Mouse (Mus musculus) heart, embryonic 15.5 days (tissue): ENCODE results near the gene Ddit4. TPM values are rescaled to one million over a fixed set of nuclear protein-coding genes. Genes with fewer than 3 reads are reported as not detected.
A peak's percentile ranks its signal among the peaks of the same experiment; 100 is the strongest.
"Not testable (repeated sequence)": the region's sequence is repeated elsewhere in the genome, so short reads cannot be mapped to it uniquely, and the experiment has no call there.

Source experiments
- ATAC-seq: fragments of 200-750 bp; cut with Nextera tagmentation; replicated peaks from 2 replicates; pipeline ENCODE4 v1.8.0; 2017; ENCODE audit warnings: low read depth, moderate TSS enrichment; ENCODE audit not compliant: insufficient number of reproducible peaks, insufficient read depth, low FRiP score
- H3K27ac ChIP-seq: fragments of 300-500 bp; sonication (generic); 2 replicates; pipeline ENCODE4 v1.5.1; 2015; ENCODE audit warnings: mild to moderate bottlenecking, inconsistent platforms
- H3K27me3 ChIP-seq: fragments of 300-500 bp; sonication (generic); 2 replicates; pipeline ENCODE4 v1.6.1; 2015; ENCODE audit warnings: inconsistent platforms
- H3K36me3 ChIP-seq: fragments of 300-500 bp; sonication (generic); 2 replicates; pipeline ENCODE4 v1.6.1; 2015; ENCODE audit warnings: mild to moderate bottlenecking, inconsistent platforms
- H3K4me1 ChIP-seq: fragments of 300-500 bp; sonication (generic); replicated peaks from 2 replicates; pipeline ENCODE4 v1.6.1; 2015; ENCODE audit warnings: inconsistent platforms
- H3K4me2 ChIP-seq: fragments of 300-500 bp; sonication (generic); 2 replicates; pipeline ENCODE4 v1.6.1; 2015; ENCODE audit warnings: inconsistent platforms, mild to moderate bottlenecking, moderate library complexity
- H3K4me3 ChIP-seq: fragments of 300-500 bp; sonication (generic); 2 replicates; pipeline ENCODE4 v1.5.1; 2015; ENCODE audit warnings: mild to moderate bottlenecking, inconsistent platforms
- H3K9ac ChIP-seq: fragments of 300-500 bp; sonication (generic); 2 replicates; pipeline ENCODE4 v1.6.1; 2015; ENCODE audit warnings: mild to moderate bottlenecking, inconsistent platforms
- H3K9me3 ChIP-seq: fragments of 300-500 bp; sonication (generic); replicated peaks from 2 replicates; pipeline ENCODE4 v1.6.1; 2016; ENCODE audit warnings: inconsistent platforms
- WGBS: fragments of 180-500 bp; shearing (Covaris S2); methylation state at CpG from one replicate; pipeline ENCODE4 v1.1.7; 2015; ENCODE audit warnings: mixed read lengths; 5-methylcytosine and 5-hydroxymethylcytosine counted together
- polyA plus RNA-seq: library from polyadenylated mRNA; unstranded; fragments of >200 nt; fragmentation: Nextera tagmentation; extraction: Ambion mirVana; gene quantifications from 2 replicates; pipeline ENCODE4 v1.2.1, GENCODE M21; 2015

The Ddit4 gene
- 22.7 and 33.4 TPM in 2 replicates for polyA plus RNA-seq

DNA sequence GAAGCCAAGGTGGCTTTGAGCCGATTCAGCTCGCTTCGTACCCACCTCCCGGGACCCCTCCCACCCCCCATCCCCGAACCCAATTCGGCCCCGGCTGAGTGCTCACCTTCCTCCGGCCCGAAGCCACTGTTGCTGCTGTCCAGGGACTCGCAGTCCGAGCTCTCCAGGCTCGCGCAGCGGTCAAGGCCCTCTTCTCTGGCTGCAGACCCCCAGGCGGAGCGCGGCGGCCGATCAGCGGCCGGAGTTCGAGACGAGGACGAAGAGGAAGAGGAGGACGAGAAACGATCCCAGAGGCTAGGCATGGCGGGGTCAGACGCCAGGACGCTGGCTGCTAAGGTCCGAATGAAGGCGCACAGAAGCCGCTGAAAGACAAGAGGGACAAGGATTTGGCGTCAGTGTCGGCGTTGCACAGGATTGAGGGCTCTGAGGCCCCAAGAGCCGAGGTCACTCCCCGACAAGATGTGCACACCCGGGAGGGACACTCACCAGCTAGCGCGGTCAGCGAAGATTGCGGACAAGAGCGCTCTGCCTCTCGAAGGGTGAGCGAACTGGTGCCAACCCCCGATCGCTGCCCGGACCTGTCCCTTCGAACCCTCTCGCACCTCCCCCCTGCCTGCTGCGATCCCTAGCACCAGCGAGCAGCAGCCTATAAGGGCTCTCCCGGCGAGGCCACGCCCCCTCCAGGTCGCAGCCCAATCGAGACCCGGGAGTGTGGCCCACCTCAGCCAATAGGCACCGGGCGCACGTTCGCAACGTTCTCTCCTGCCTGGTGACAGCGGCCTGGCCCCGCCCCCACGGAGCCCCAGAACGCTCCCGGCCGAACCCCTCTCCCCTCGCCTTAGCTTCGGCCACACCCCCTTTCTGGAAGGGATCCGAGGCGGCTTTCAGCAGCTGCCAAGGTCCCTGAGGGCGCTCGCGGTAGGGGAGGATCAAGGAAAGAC, at the start of gene Ddit4:
Gene Ddit4, minus strand, starts transcription at position 624 of the 941 bp plus-strand sequence.
- under 1% methylated on average over 76 of the region's 76 CpGs for WGBS
- H3K9ac ChIP-seq: peak within 1 kb of the TSS; percentile 84
- ATAC-seq: peak; percentile 98
- peak within 1 kb of the TSS; percentile 88 for H3K27ac ChIP-seq
- H3K4me2 ChIP-seq: peak within 1 kb of the TSS; percentile 82
- no peaks in the 10 kb centered on the region for H3K9me3 ChIP-seq
- no peaks in the 10 kb centered on the region for H3K36me3 ChIP-seq
- H3K27me3 ChIP-seq: no peaks in the 10 kb centered on the region
- peaks cover 52% of the 10 kb centered on the region for H3K4me1 ChIP-seq
- peak within 1 kb of the TSS; percentile 80 for H3K4me3 ChIP-seq

DNA sequence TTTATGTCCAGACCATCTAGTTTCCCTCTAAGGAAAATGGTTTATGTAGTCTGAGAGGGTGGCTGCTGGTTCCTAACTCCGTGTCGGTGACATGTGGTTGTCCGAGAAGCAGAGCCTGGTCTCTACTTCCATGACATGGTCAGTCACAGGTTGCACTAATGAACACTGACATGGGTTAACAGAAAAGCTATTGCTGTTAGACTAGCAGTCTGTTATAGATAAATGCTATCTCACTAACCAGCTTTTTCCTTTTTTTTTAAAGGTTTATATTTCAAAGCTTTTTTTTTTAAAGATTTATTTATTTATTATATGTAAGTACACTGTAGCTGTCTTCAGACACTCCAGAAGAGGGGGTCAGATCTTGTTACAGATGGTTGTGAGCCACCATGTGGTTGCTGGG, 47.4 kb upstream of the Ddit4 start:
- WGBS: 84% methylated on average over 3 of the region's 3 CpGs
- H3K27ac ChIP-seq: no peak overlapping the region
- no peak overlapping the region for H3K4me2 ChIP-seq
- H3K9me3 ChIP-seq: no peaks in the 10 kb centered on the region
- H3K9ac ChIP-seq: no peak overlapping the region
- no peak overlapping the region for H3K4me3 ChIP-seq
- peaks cover 27% of the 10 kb centered on the region for H3K4me1 ChIP-seq
- H3K27me3 ChIP-seq: no peaks in the 10 kb centered on the region
- no peak for ATAC-seq
- H3K36me3 ChIP-seq: peaks cover 15% of the 10 kb centered on the region

DNA sequence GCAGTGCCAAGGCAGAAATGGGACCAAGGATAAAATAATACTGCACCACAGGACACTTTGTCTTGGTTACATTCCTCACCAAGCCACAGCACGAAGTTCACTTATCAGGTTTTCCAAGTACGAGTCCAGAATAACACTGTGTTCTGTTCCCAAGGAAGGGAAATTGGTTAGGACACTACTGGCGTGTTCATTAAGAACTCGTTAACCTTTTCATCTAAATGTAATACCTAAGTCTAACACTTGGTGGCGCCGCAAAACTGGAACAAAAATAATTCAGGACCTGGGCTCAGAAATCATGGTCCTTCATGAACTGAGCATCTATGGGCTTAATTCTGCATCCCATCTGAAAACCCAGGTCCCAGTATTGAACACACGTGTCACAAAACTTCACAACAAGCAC, 46.0 kb upstream of the Ddit4 start:
- no peak overlapping the region for H3K27ac ChIP-seq
- peaks cover 23% of the 10 kb centered on the region for H3K4me1 ChIP-seq
- H3K4me3 ChIP-seq: no peak overlapping the region
- H3K36me3 ChIP-seq: peaks cover 15% of the 10 kb centered on the region
- no peak overlapping the region for H3K4me2 ChIP-seq
- no peaks in the 10 kb centered on the region for H3K27me3 ChIP-seq
- no peak for ATAC-seq
- H3K9me3 ChIP-seq: no peaks in the 10 kb centered on the region
- WGBS: 12% methylated on average over 7 of the region's 7 CpGs
- no peak overlapping the region for H3K9ac ChIP-seq

DNA sequence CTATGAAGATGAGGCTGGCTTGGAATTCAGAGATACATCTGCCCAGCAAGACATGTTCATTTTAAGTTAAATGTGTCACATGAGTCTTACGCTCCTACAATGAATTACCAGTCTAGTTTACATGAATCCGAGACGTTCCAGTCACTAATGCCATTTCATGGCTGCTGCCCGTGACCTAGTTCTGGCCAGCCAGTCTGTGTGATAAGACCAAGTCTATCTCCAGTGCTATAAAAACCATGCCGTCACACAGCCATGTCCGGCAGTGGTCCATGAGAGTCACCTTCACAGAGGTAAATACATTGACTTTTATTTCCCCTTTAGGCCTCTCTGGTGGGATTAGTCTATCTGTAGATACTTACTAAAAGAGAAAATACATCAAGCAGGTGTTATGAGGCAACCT, 44.3 kb upstream of the Ddit4 start:
- H3K27me3 ChIP-seq: no peaks in the 10 kb centered on the region
- H3K4me3 ChIP-seq: no peak overlapping the region
- peak overlapping the region; percentile 39; the same call in 1 of the 2 replicates for H3K27ac ChIP-seq
- WGBS: 55% methylated on average over 6 of the region's 6 CpGs
- peaks cover 28% of the 10 kb centered on the region for H3K4me1 ChIP-seq
- ATAC-seq: no peak
- H3K4me2 ChIP-seq: no peak overlapping the region
- H3K36me3 ChIP-seq: peaks cover 15% of the 10 kb centered on the region
- no peak overlapping the region for H3K9ac ChIP-seq
- H3K9me3 ChIP-seq: no peaks in the 10 kb centered on the region

DNA sequence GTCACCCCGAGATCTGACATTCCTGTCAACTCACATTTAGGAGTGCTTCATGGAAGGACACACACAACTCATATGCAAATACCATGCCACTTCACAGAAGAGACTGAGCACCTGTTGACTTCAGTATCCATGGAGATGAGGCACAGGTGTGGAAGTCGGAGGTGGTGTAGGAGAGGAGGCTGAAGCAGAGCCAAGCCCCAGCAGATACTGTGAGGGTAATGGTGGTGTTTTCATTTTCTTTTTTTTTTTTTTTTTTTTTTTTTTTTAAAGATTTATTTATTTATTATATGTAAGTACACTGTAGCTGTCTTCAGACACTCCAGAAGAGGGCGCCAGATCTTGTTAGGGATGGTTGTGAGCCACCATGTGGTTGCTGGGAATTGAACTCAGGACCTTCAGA, 42.2 kb upstream of the Ddit4 start:
- H3K9me3 ChIP-seq, H3K4me3 ChIP-seq, ATAC-seq, H3K27me3 ChIP-seq, H3K9ac ChIP-seq, H3K27ac ChIP-seq, H3K4me2 ChIP-seq: not testable (repeated sequence)
- peaks cover 31% of the 10 kb centered on the region for H3K36me3 ChIP-seq
- 92% methylated on average over 2 of the region's 3 CpGs for WGBS
- peaks cover 27% of the 10 kb centered on the region for H3K4me1 ChIP-seq

DNA sequence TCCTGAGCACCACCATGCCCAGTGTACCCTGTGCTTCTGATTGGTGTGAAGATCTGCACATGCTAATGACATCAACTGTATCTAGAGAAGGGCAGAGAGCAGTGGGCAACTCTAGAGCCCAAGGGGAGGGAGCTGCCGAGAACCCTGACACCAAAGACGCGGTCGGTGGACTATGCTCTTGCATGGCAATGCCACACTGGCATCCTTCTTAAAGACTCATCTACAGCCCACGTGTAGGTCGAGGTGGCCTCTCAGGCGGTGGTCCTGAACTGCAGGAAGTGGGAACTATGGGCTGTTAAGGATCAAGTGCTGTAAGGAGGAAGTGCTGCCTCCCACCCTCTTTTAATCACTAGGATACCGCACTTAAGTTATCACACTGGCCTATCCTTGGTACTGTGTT, 40.4 kb upstream of the Ddit4 start:
- peaks cover 28% of the 10 kb centered on the region for H3K4me1 ChIP-seq
- H3K4me2 ChIP-seq: no peak overlapping the region
- peaks cover 43% of the 10 kb centered on the region for H3K36me3 ChIP-seq
- no peaks in the 10 kb centered on the region for H3K9me3 ChIP-seq
- peak overlapping the region; percentile 9; the same call in 1 of the 2 replicates for H3K27ac ChIP-seq
- 61% methylated on average over 8 of the region's 8 CpGs for WGBS
- H3K4me3 ChIP-seq: no peak overlapping the region
- no peak overlapping the region for H3K9ac ChIP-seq
- H3K27me3 ChIP-seq: no peaks in the 10 kb centered on the region
- no peak for ATAC-seq

DNA sequence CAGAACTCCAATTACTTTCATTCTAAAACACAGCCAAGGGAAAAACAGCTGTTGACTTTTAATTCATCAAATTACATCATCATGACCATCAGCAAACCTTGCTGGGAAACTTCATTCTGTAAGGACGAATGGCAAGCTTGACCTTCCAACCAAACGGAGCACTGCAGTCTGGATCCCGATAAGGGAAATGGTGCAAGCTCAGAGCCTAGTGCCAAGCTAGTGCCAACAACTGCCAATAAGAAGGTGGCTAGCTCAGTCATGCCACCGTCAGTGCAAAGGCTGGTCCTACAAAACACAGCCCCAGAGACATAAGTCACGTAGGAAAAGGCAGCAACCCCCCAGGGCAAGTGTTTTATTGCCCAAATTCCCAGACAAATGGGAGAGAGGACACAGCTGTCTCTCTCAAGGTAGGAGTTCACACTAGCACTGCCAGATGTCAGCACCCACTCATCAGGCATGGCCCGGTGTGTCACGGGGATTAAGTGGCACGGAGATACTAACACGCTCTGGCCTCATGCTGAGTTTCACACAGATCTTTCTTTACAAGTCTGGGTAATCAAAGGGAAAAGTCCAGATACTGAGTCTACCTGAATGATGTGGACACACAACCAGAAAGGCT, 39.7 kb upstream of the Ddit4 start:
- peak overlapping the region; percentile 9 for H3K27ac ChIP-seq

DNA sequence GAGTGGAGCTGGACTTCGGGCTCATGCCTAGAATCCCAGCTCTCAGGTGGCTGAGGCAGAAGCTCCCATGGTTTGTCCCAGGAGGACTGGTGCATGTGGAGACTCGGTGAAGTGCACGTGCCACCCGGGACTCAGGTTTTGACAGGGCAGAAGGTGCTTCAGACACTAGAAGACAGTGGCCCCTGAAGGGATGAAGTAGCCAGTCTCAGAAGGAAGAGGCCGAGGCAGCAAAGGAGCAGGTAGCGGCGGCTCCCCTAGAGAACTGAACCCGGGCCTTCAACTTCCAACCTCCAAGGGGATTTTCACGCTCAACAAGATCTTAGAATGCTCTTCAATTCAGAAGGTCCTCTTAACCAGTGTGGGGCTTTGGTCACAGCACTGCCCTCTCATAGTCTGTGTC, 38.8 kb upstream of the Ddit4 start:
- WGBS: 95% methylated on average over 9 of the region's 9 CpGs

More for the DNA sequence above, 39.7 kb upstream of the Ddit4 start:
- ATAC-seq: no peak; the same call in 1 of the 2 replicates
- Histone ChIP-seq H3K4me2 (peak overlapping the region; percentile 4; the same call in 1 of the 2 replicates), H3K9me3 (no peaks in the 10 kb centered on the region), H3K4me3 (no peak overlapping the region), H3K27me3 (no peaks in the 10 kb centered on the region), H3K36me3 (peaks cover 45% of the 10 kb centered on the region), H3K4me1 (peaks cover 27% of the 10 kb centered on the region), H3K9ac (no peak overlapping the region)
- 38% methylated on average over 9 of the region's 9 CpGs for WGBS

DNA sequence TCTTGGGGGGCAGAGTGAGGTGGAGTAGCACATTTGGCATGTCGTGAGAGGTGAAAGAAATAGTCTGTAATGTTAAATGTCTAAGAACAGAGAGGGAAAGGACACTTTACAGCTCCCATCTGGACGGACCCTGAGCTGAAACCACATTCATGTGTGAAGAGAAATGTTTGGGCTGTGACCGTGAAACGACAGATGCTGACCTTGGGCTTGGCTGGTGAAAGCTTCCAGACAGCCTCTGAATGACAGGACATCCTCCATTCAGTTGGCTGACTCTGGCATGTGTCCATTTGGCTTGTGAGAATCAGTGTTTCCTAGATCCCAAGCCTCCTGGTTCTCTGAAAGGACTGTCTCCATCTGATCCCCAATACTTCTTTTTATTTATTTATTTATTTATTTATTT, 36.4 kb upstream of the Ddit4 start:
- Histone ChIP-seq H3K27me3 (no peaks in the 10 kb centered on the region), H3K4me1 (peaks cover 22% of the 10 kb centered on the region), H3K4me3 (no peak overlapping the region), H3K4me2 (no peak overlapping the region), H3K9ac (no peak overlapping the region), H3K27ac (peak overlapping the region; percentile 15), H3K9me3 (no peaks in the 10 kb centered on the region), H3K36me3 (peaks cover 31% of the 10 kb centered on the region)
- WGBS: 35% methylated on average over 4 of the region's 4 CpGs
- ATAC-seq: peak; percentile 58

More for the DNA sequence above, 38.8 kb upstream of the Ddit4 start:
- no peak overlapping the region for H3K4me2 ChIP-seq
- no peaks in the 10 kb centered on the region for H3K27me3 ChIP-seq
- H3K4me1 ChIP-seq: peaks cover 22% of the 10 kb centered on the region
- ATAC-seq: no peak
- H3K9ac ChIP-seq: no peak overlapping the region
- no peaks in the 10 kb centered on the region for H3K9me3 ChIP-seq
- H3K4me3 ChIP-seq: no peak overlapping the region
- H3K27ac ChIP-seq: no peak overlapping the region
- H3K36me3 ChIP-seq: peaks cover 41% of the 10 kb centered on the region

DNA sequence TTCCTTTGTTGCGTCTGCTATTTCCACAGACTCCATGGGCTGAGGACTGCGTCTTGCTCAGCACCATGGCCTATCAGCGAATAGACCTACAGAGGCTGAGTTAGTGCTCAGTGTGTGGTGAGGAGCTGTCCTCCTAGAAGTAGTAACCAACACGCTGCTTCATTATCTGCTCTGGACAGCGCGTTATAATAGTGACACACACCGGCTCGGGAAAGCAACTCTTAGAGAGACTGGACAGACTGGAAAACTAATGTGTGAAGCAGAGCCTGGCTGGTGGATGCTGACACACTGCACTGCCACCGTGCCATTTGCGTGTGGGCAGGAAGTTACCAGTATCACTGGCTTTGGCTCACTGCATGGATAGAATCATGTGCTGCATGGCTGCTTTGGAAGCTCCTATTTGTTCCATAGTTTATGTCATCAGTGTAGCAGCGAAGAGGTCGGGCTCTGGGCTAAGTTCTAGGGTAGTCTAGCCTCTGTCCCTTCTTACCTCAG, 30.8 kb upstream of the Ddit4 start:
- H3K27ac ChIP-seq: peak overlapping the region; percentile 63
- 69% methylated on average over 12 of the region's 12 CpGs for WGBS
- H3K4me1 ChIP-seq: peaks cover 51% of the 10 kb centered on the region
- no peaks in the 10 kb centered on the region for H3K9me3 ChIP-seq
- no peaks in the 10 kb centered on the region for H3K27me3 ChIP-seq
- ATAC-seq: no peak
- H3K4me3 ChIP-seq: no peak overlapping the region
- no peak overlapping the region for H3K9ac ChIP-seq
- peaks cover 6% of the 10 kb centered on the region for H3K36me3 ChIP-seq
- no peak overlapping the region for H3K4me2 ChIP-seq

DNA sequence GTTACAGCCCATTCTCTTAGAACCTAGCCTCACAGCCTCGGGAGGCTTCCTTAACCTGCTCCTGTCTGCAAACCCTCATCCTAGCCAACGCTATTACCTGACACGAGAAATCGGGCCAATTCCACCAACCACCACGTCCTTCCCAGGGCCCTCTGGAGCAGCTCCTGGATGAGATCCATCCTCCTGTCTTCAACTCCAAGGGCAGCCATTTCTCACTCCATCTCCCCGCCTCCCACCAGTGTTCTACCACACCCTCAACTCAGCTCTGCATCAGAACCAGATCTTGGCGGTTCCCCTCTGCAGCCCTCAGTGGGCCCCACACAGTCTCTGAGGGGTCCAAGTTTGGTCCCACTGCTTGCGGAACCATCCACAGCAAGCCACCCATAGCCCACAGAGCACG, 30.2 kb upstream of the Ddit4 start:
- H3K4me1 ChIP-seq: peaks cover 56% of the 10 kb centered on the region
- no peak overlapping the region for H3K9ac ChIP-seq
- H3K27ac ChIP-seq: peak overlapping the region; percentile 63
- WGBS: 43% methylated on average over 9 of the region's 9 CpGs
- no peaks in the 10 kb centered on the region for H3K9me3 ChIP-seq
- no peak overlapping the region for H3K4me3 ChIP-seq
- ATAC-seq: peak; percentile 51
- no peaks in the 10 kb centered on the region for H3K36me3 ChIP-seq
- H3K4me2 ChIP-seq: no peak overlapping the region
- no peaks in the 10 kb centered on the region for H3K27me3 ChIP-seq
